Mouse (Mus musculus): ENCODE measurements around the gene Sgip1. TPM values are rescaled to one million over a fixed set of nuclear protein-coding genes. Genes with fewer than 3 reads are reported as not detected.
A peak's percentile ranks its signal among the peaks of the same experiment; 100 is the strongest.

Sgip1 gene
- polyA plus RNA-seq, 1 experiment from 2014 or later: 7.8 TPM

- no peak overlapping the region for H3K4me3 ChIP-seq
- no peaks in the 10 kb centered on the region for H3K9me3 ChIP-seq
- peak overlapping the region; percentile 53; the same call in 1 of the 2 replicates for H3K27ac ChIP-seq
- H3K4me1 ChIP-seq: 0 out of 2 replicates have a peak, but pooled peaks cover 11% of the 10 kb centered on the region
- H3K9ac ChIP-seq: no peak overlapping the region
- H3K36me3 ChIP-seq: no peaks in the 10 kb centered on the region
- WGBS: 24% methylated on average over 4 of the region's 4 CpGs
- no peak overlapping the region for H3K4me2 ChIP-seq
- ATAC-seq (ENCODE audit: borderline replicate concordance, extremely low read depth, low FRiP score, low TSS enrichment): peak; percentile 66; the same call in 1 of the 2 replicates
- no peaks in the 10 kb centered on the region for H3K27me3 ChIP-seq
Measured at GRCm38 (mm10) chr4:102821786-102822185, 80.7 kb downstream of the Sgip1 start.

- no peak for ATAC-seq (ENCODE audit: borderline replicate concordance, extremely low read depth, low FRiP score, low TSS enrichment)
- no peaks in the 10 kb centered on the region for H3K9me3 ChIP-seq
- 0 out of 2 replicates have a peak, but pooled peaks cover 15% of the 10 kb centered on the region for H3K4me1 ChIP-seq
- WGBS: 50% methylated on average over 2 of the region's 2 CpGs
- H3K27ac ChIP-seq: no peak overlapping the region
- H3K4me2 ChIP-seq: no peak overlapping the region
- H3K9ac ChIP-seq: no peak overlapping the region
- no peak overlapping the region for H3K4me3 ChIP-seq
- H3K36me3 ChIP-seq: no peaks in the 10 kb centered on the region
- H3K27me3 ChIP-seq: no peaks in the 10 kb centered on the region
Measured at GRCm38 (mm10) chr4:102824494-102824893, 83.4 kb downstream of the Sgip1 start.

GRCm38 (mm10) chr4:102826159-102826558 is 85.1 kb downstream of the Sgip1 start:
- H3K27me3 ChIP-seq: no peaks in the 10 kb centered on the region
- no peaks in the 10 kb centered on the region for H3K9me3 ChIP-seq
- H3K9ac ChIP-seq: no peak overlapping the region
- no peak overlapping the region for H3K4me3 ChIP-seq
- 88% methylated on average over 2 of the region's 2 CpGs for WGBS
- H3K36me3 ChIP-seq: no peaks in the 10 kb centered on the region
- no peak overlapping the region for H3K27ac ChIP-seq
- ATAC-seq (ENCODE audit: borderline replicate concordance, extremely low read depth, low FRiP score, low TSS enrichment): no peak
- H3K4me1 ChIP-seq: 0 out of 2 replicates have a peak, but pooled peaks cover 11% of the 10 kb centered on the region
- no peak overlapping the region for H3K4me2 ChIP-seq

GRCm38 (mm10) chr4:102828518-102828917 is 87.4 kb downstream of the Sgip1 start:
- ATAC-seq (ENCODE audit: borderline replicate concordance, extremely low read depth, low FRiP score, low TSS enrichment): peak; percentile 78; the same call in 1 of the 2 replicates
- 38% methylated on average over 2 of the region's 2 CpGs for WGBS
- 0 out of 2 replicates have a peak, but pooled peaks cover 4% of the 10 kb centered on the region for H3K4me1 ChIP-seq
- H3K36me3 ChIP-seq: no peaks in the 10 kb centered on the region
- no peak overlapping the region for H3K9ac ChIP-seq
- H3K27me3 ChIP-seq: no peaks in the 10 kb centered on the region
- H3K4me2 ChIP-seq: no peak overlapping the region
- no peak overlapping the region for H3K27ac ChIP-seq
- H3K9me3 ChIP-seq: no peaks in the 10 kb centered on the region
- H3K4me3 ChIP-seq: no peak overlapping the region

GRCm38 (mm10) chr4:102833191-102833590 is 92.1 kb downstream of the Sgip1 start:
- Histone ChIP-seq H3K4me2 (no peak overlapping the region), H3K27me3 (no peaks in the 10 kb centered on the region), H3K4me3 (no peak overlapping the region), H3K4me1 (0 out of 2 replicates have a peak, but pooled peaks cover under 1% of the 10 kb centered on the region), H3K27ac (no peak overlapping the region), H3K9ac (no peak overlapping the region), H3K36me3 (no peaks in the 10 kb centered on the region), H3K9me3 (no peaks in the 10 kb centered on the region)
- no peak for ATAC-seq (ENCODE audit: borderline replicate concordance, extremely low read depth, low FRiP score, low TSS enrichment)
- 81% methylated on average over 1 of the region's 1 CpGs for WGBS

- Histone ChIP-seq H3K4me3 (no peak overlapping the region), H3K36me3 (no peaks in the 10 kb centered on the region), H3K27me3 (no peaks in the 10 kb centered on the region), H3K9ac (no peak overlapping the region), H3K27ac (no peak overlapping the region), H3K4me2 (no peak overlapping the region), H3K9me3 (no peaks in the 10 kb centered on the region), H3K4me1 (no peaks in the 10 kb centered on the region)
- ATAC-seq (ENCODE audit: borderline replicate concordance, extremely low read depth, low FRiP score, low TSS enrichment): no peak
- 83% methylated on average over 2 of the region's 2 CpGs for WGBS
Measured at GRCm38 (mm10) chr4:102833726-102834125, 92.6 kb downstream of the Sgip1 start.

GRCm38 (mm10) chr4:102834710-102835109 is 93.6 kb downstream of the Sgip1 start:
- no peaks in the 10 kb centered on the region for H3K36me3 ChIP-seq
- 68% methylated on average over 1 of the region's 1 CpGs for WGBS
- no peaks in the 10 kb centered on the region for H3K27me3 ChIP-seq
- no peak overlapping the region for H3K9ac ChIP-seq
- H3K27ac ChIP-seq: no peak overlapping the region
- H3K9me3 ChIP-seq: no peaks in the 10 kb centered on the region
- no peak for ATAC-seq (ENCODE audit: borderline replicate concordance, extremely low read depth, low FRiP score, low TSS enrichment)
- no peaks in the 10 kb centered on the region for H3K4me1 ChIP-seq
- no peak overlapping the region for H3K4me2 ChIP-seq
- H3K4me3 ChIP-seq: no peak overlapping the region

GRCm38 (mm10) chr4:102840062-102840798 is 99.1 kb downstream of the Sgip1 start:
- H3K9me3 ChIP-seq: no peaks in the 10 kb centered on the region
- H3K9ac ChIP-seq: no peak overlapping the region
- no peak overlapping the region for H3K4me3 ChIP-seq
- peak; percentile 84 for ATAC-seq (ENCODE audit: borderline replicate concordance, extremely low read depth, low FRiP score, low TSS enrichment)
- H3K27me3 ChIP-seq: no peaks in the 10 kb centered on the region
- no peak overlapping the region for H3K4me2 ChIP-seq
- peaks cover 4% of the 10 kb centered on the region; the same call in 1 of the 2 replicates for H3K4me1 ChIP-seq
- no peaks in the 10 kb centered on the region for H3K36me3 ChIP-seq
- H3K27ac ChIP-seq: peak overlapping the region; percentile 57
- WGBS: 42% methylated on average over 7 of the region's 7 CpGs

- H3K27me3 ChIP-seq: no peaks in the 10 kb centered on the region
- 71% methylated on average over 11 of the region's 11 CpGs for WGBS
- ATAC-seq (ENCODE audit: borderline replicate concordance, extremely low read depth, low FRiP score, low TSS enrichment): 0 out of 2 replicates have a peak, but pooled peaks have one; percentile 12
- H3K4me1 ChIP-seq: peaks cover 4% of the 10 kb centered on the region; the same call in 1 of the 2 replicates
- H3K4me3 ChIP-seq: no peak overlapping the region
- H3K9ac ChIP-seq: no peak overlapping the region
- no peaks in the 10 kb centered on the region for H3K9me3 ChIP-seq
- no peak overlapping the region for H3K4me2 ChIP-seq
- no peaks in the 10 kb centered on the region for H3K36me3 ChIP-seq
- H3K27ac ChIP-seq: peak overlapping the region; percentile 57
Measured at GRCm38 (mm10) chr4:102840956-102841729, 100.0 kb downstream of the Sgip1 start.

GRCm38 (mm10) chr4:102850498-102850897 is 109.4 kb downstream of the Sgip1 start:
- no peak overlapping the region for H3K4me2 ChIP-seq
- ATAC-seq (ENCODE audit: borderline replicate concordance, extremely low read depth, low FRiP score, low TSS enrichment): no peak
- H3K27me3 ChIP-seq: no peaks in the 10 kb centered on the region
- no peak overlapping the region for H3K4me3 ChIP-seq
- H3K4me1 ChIP-seq: no peaks in the 10 kb centered on the region
- 84% methylated on average over 6 of the region's 6 CpGs for WGBS
- H3K9me3 ChIP-seq: no peaks in the 10 kb centered on the region
- no peak overlapping the region for H3K27ac ChIP-seq
- H3K9ac ChIP-seq: no peak overlapping the region
- no peaks in the 10 kb centered on the region for H3K36me3 ChIP-seq

GRCm38 (mm10) chr4:102851161-102851560 is 110.1 kb downstream of the Sgip1 start:
- H3K27me3 ChIP-seq: no peaks in the 10 kb centered on the region
- ATAC-seq (ENCODE audit: borderline replicate concordance, extremely low read depth, low FRiP score, low TSS enrichment): no peak
- H3K4me2 ChIP-seq: no peak overlapping the region
- no peaks in the 10 kb centered on the region for H3K4me1 ChIP-seq
- H3K27ac ChIP-seq: no peak overlapping the region
- 50% methylated on average over 1 of the region's 1 CpGs for WGBS
- H3K4me3 ChIP-seq: no peak overlapping the region
- no peaks in the 10 kb centered on the region for H3K36me3 ChIP-seq
- H3K9ac ChIP-seq: no peak overlapping the region
- no peaks in the 10 kb centered on the region for H3K9me3 ChIP-seq

GRCm38 (mm10) chr4:102852290-102852689 is 111.2 kb downstream of the Sgip1 start:
- no peak overlapping the region for H3K4me2 ChIP-seq
- no peak overlapping the region for H3K27ac ChIP-seq
- H3K27me3 ChIP-seq: no peaks in the 10 kb centered on the region
- H3K4me1 ChIP-seq: no peaks in the 10 kb centered on the region
- no peak overlapping the region for H3K4me3 ChIP-seq
- H3K36me3 ChIP-seq: no peaks in the 10 kb centered on the region
- ATAC-seq (ENCODE audit: borderline replicate concordance, extremely low read depth, low FRiP score, low TSS enrichment): no peak
- H3K9me3 ChIP-seq: no peaks in the 10 kb centered on the region
- no peak overlapping the region for H3K9ac ChIP-seq
- WGBS: 85% methylated on average over 3 of the region's 3 CpGs

All from lung, embryonic 15.5 days (tissue).